Mouse (Mus musculus) MN1 (cell line): ENCODE results near the gene Olfr110.
"Not testable (repeated sequence)": the region's sequence is repeated elsewhere in the genome, so short reads cannot be mapped to it uniquely, and the experiment has no call there.

Experiments used
- DNase-seq: peaks from one replicate; pipeline ENCODE4 v3.0.0-alpha.2; 2016; ENCODE audit warnings: low spot score

Gene Olfr110

GRCm38 (mm10) chr17:37491930-37492518, at the start of gene Olfr110:
Olfr110 (plus strand) TSS chr17:37492468.
- no peak for DNase-seq

DNA sequence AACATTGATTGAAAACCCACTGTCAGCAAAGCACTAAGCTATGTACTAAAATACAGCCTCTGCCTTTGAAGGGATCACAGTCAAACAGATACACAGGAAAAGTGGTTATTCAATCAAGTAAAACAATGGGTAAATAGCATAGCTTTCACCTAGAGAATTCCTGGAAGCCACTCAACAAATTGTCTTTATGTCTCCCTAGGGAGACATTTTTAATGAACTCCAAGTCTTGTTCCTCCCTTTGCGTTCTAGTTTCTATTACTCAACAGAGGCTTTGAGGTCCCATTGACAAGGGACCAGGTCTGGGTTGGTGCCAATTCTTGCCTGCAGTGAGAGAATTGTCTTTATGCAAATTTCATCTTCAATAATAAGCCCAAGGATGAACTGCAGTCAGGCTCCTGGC, 47.1 kb upstream of the Olfr110 start, which contains the start of gene Olfr108:
TSS of gene Olfr108 (plus strand) at position 301 of the 400 bp plus-strand sequence.
- DNase-seq, result no peak

DNA sequence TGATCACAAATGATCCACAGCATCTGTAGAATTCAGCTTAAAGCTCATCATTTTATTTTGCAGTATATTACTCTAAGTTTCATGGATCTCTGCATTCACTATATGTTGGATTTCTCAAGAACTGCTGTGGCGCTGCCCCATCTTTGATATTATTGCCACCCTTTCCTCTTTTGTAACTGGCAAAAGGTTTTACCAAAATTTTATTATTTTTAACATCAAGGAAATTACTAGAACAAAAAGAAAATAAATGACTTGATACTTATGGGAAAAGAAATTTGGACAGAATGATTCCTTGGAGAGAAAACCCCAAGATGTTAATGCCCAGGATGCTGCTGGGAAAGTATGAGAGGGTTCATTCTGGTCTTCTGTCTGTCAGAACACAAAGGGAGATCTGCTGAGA, 33.7 kb upstream of the Olfr110 start, which contains the start of gene Olfr109:
TSS of gene Olfr109 (plus strand) at position 301 of the 400 bp plus-strand sequence.
- no peak for DNase-seq

DNA sequence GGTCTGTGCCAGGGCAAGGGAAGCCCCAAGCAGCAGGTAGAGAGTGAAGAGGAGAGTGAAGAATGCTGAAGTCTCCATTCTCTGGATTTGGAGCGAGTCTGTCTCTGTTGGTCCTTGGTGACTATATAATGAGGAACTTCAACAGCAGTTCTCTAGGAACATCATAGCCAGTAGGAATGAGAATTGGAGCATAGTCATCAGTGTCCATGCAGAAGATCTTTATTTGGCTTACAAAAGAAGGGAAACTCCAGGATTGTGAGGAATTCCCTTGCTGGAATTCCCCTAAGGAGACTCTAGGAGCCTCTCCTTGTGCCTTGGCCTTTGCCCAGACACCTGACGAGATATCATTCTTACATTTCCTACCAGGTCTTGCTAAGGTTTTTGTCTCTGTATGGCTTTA, 8.8 kb upstream of the Olfr110 start, which contains the start of gene H2-M2:
TSS of gene H2-M2 (minus strand) at position 101 of the 400 bp plus-strand sequence.
- no peak for DNase-seq

DNA sequence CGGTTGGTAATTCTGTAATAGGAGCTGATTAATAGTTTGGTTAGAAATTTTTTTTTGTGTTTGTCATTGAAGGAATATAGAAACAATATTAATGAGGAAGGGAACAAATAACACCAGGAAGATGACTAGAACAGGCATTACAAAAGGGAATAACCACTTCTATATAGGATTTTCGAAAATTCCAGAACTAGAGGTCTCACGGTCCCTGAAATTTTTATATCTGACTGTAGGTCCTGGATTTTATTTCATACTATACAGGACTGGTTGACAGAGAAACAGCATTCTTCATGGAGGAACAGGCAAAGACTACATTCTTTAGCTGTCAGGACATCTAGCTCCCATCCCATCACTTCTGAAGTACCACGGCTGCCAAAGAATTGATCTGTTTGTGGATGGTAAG, 15.5 kb downstream of the Olfr110 start, which contains the start of gene Olfr111:
TSS of gene Olfr111 (plus strand) at position 301 of the 400 bp plus-strand sequence.
- DNase-seq, result no peak

GRCm38 (mm10) chr17:37524612-37525011, 32.3 kb downstream of the Olfr110 start:
- DNase-seq, result not testable (repeated sequence)

DNA sequence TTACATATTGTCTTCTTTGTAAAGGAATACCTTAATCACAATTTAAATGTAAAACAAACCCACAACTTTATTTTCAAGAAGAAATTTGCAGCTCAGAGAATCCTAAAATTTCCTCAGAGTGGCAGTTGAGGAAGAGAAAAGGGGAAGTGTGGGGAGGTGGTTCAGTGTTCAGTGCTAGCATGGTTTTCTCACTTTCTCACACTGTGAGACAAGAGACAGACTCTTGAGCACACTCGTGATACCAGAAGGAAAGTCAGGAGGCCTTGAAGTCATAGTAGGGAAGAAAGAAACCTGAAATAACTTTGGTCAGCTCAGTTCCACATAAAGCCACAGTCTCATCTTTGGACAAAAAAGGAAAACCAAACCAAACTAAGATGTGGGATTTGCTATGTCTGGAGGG, 33.2 kb downstream of the Olfr110 start:
- not testable (repeated sequence) for DNase-seq

GRCm38 (mm10) chr17:37535173-37535572, 42.9 kb downstream of the Olfr110 start:
- no peak for DNase-seq

DNA sequence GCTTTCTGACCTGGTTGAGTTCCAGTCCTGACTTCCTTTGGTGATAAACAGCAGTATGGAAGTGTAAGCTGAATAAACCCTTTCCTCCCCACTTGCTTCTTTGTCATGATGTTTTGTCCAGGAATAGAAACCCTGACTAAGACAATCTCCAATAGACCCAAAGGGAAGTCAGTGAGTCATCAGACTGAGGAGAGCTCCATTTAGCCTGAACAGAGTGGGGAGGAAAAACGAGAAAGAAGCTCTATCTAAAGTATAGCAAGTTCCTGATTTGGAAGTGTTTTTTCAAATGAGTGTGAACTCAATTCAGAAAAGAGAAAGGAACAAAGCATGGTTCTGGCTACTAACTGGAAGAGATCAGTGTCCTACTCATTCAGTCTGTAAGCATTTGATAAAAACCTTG, 46.1 kb downstream of the Olfr110 start:
- not testable (repeated sequence) for DNase-seq

DNA sequence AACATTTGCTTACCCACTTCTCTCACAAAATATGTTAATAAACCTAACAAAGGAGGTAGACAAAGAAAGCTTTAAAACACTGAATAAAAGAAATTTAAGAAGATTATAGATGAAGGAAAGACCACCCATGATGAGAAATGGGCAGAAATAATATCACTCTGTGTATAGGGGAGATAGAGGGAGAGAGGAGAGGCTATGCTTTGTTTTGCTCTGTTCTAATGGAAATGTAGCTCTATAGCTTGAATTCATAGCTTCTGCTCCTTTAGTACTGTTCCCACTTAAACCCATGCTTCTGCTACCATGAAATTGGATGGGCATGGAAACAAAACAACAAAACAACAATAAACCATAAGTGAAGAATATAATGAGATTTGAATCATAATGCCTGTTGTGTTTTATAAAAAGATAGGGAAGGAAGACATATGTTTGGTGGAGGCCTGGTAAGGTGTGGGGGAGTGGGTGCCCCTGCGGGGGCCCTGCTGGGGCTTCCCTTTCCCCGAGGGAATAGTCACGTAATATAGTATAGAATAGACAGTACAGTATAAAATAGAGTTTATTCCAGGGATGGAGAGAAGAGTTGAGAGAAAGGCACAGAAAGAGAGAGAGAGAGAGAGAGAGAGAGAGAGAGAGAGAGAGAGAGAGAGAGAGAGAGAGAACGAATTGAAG, 49.3 kb downstream of the Olfr110 start:
- no peak for DNase-seq

- DNase-seq, result no peak
Measured at GRCm38 (mm10) chr17:37543800-37544435, 51.6 kb downstream of the Olfr110 start.
